Mouse (Mus musculus): ENCODE results near the gene Dock6. TPM values are rescaled to one million over a fixed set of nuclear protein-coding genes. Genes with fewer than 3 reads are reported as not detected.

Gene Dock6
- polyA plus RNA-seq, 1 experiment: 42.3 TPM

DNA sequence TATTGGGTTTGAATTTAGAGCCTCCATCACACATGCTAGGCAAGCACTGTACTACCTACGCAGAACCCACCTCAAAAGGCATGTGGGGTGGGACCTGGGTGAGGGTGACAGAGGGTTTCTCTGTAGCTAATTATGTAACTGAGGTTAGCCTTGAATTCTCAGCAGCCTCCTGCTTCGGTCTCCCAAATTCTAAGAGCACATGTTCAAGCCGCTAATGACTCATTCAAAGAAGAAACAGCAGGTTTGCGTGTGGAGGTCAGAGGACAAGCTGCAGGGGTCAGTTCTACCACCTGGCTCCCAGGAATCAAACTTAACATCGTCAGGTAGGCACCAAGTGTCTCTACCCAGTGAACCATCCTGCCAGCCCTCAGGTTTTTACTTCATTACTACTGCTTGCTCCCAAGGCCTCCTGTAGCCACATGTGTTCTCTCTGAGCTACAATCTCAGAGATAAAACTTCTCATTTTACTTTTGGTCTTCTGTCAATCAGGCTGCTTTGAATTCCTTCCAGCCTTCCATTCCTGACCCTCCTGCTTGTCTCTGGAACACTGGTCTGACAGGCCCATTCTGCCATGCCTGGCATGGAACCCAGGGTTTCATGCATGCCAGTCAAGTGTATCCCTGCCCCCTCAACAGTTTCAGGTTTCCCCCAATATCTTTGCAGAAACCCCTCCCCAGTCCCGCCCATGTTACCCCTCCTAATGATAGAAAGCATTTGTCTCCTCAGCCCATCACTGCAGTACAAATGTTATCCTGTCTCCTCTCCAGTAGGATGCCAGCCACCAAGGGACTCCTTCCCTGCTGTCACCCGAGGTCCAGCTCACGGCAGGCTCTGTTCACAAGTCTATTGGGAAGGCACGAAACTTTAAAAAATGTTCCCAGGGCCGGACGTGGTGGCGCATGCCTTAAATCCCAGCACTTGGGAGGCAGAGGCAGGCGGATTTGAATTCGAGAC, 93.6 kb downstream of the Dock6 start:
- Histone ChIP-seq H3K4me3 (ENCODE audit: insufficient read depth, low read length) (no peak overlapping the region), H3K4me1 (ENCODE audit: control insufficient read depth, insufficient read depth, low read length) (no peaks in the 10 kb centered on the region), H3K27ac (ENCODE audit: insufficient read depth, low read length) (no peak overlapping the region)
- no peak for TF ChIP-seq CTCF (IDR thresholded peaks at IDR 0.05; ENCODE audit: extremely low read depth, insufficient read depth, low read length)
- TF ChIP-seq POLR2A (IDR thresholded peaks at IDR 0.05; ENCODE audit: extremely low read depth, insufficient read depth, low read length): no peak

DNA sequence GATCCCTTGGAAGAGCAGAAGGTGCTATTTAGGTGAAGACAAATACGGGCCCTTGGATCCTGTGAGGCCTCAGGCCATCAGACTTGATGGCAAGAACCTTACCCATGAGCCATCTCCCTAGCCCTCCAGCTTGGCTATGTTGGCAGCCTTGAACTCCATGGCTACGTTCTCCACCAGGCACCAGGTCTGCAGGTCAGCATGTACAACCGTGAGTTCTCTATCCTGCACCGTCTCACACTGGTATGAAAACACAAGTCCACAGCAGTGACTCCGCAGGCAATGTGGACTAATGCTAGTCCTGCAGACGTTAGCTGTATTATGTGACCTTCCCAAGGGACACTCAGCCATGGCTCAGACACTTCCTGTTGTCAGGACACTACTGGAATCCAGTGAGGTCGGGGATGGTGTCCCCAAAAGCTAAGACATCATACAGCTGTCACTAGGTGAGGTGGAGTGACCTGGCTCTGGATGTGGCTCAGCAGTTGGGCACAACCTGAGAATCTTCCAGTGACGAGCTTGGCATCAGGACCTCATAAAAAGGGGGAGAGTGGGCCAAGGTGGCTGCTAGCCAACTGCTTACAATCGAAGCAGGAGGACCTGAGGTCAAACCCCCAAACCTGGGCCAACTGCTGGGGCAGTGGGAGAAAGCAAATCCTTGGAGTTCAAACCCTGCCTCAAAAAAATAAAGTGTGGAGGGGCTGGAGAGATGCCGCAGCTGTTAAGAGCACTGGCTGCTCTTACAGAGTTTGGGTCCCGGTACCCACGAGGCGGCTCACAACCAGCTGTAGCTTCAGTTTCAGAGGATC, 97.7 kb downstream of the Dock6 start:
- Histone ChIP-seq H3K27ac (ENCODE audit: insufficient read depth, low read length) (no peak overlapping the region), H3K4me3 (ENCODE audit: insufficient read depth, low read length) (no peak overlapping the region), H3K4me1 (ENCODE audit: control insufficient read depth, insufficient read depth, low read length) (peaks cover 4% of the 10 kb centered on the region)
- TF ChIP-seq POLR2A (IDR thresholded peaks at IDR 0.05; ENCODE audit: extremely low read depth, insufficient read depth, low read length) (no peak), CTCF (IDR thresholded peaks at IDR 0.05; ENCODE audit: extremely low read depth, insufficient read depth, low read length) (no peak)

GRCm38 (mm10) chr9:21754003-21754402, 98.4 kb downstream of the Dock6 start:
- Histone ChIP-seq H3K27ac (ENCODE audit: insufficient read depth, low read length) (no peak overlapping the region), H3K4me1 (ENCODE audit: control insufficient read depth, insufficient read depth, low read length) (peaks cover 4% of the 10 kb centered on the region), H3K4me3 (ENCODE audit: insufficient read depth, low read length) (no peak overlapping the region)
- TF ChIP-seq POLR2A (IDR thresholded peaks at IDR 0.05; ENCODE audit: extremely low read depth, insufficient read depth, low read length) (no peak), CTCF (IDR thresholded peaks at IDR 0.05; ENCODE audit: extremely low read depth, insufficient read depth, low read length) (no peak)

DNA sequence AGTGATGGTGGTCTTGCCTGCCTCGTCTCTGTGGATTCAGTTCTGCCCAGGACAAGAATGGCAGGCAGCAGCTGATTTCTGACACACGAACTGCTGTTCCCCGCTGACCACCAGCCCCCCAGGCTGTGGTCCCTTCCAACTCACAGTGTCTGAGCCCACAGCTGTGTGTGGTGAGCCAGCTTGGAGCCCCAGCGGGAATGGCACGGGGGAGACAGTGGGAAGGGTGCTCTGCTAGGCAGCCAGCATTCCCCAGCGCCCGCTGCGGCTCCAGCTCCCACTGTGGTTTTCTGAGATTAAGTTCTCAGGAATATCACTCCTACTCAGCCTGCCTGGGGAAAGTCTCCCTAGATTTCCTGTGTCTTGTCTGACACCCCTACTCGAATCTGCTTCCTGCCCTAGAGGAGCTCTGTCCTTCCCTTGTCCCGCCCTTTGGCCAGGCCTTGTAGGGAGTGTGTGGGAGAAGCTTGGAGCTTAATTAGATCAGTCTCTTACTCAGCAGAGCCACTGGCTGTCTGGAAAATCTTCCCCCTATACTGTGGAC, 100.1 kb downstream of the Dock6 start:
- Histone ChIP-seq H3K4me1 (ENCODE audit: control insufficient read depth, insufficient read depth, low read length) (peaks cover 5% of the 10 kb centered on the region), H3K27ac (ENCODE audit: insufficient read depth, low read length) (no peak overlapping the region), H3K4me3 (ENCODE audit: insufficient read depth, low read length) (no peak overlapping the region)
- TF ChIP-seq CTCF (IDR thresholded peaks at IDR 0.05; ENCODE audit: extremely low read depth, insufficient read depth, low read length): no peak
- no peak for TF ChIP-seq POLR2A (IDR thresholded peaks at IDR 0.05; ENCODE audit: extremely low read depth, insufficient read depth, low read length)

- no peak overlapping the region for H3K4me3 ChIP-seq (ENCODE audit: insufficient read depth, low read length)
- no peak overlapping the region for H3K27ac ChIP-seq (ENCODE audit: insufficient read depth, low read length)
- TF ChIP-seq CTCF (IDR thresholded peaks at IDR 0.05; ENCODE audit: extremely low read depth, insufficient read depth, low read length) (0 out of 2 replicates have a peak, but pooled peaks have one; percentile 14), POLR2A (IDR thresholded peaks at IDR 0.05; ENCODE audit: extremely low read depth, insufficient read depth, low read length) (no peak)
- H3K4me1 ChIP-seq (ENCODE audit: control insufficient read depth, insufficient read depth, low read length): peaks cover 5% of the 10 kb centered on the region
These were observed 101.1 kb downstream of the Dock6 start for GRCm38 (mm10) chr9:21751347-21751746.

- H3K27ac ChIP-seq (ENCODE audit: insufficient read depth, low read length): no peak overlapping the region
- TF ChIP-seq POLR2A (IDR thresholded peaks at IDR 0.05; ENCODE audit: extremely low read depth, insufficient read depth, low read length) (no peak), CTCF (IDR thresholded peaks at IDR 0.05; ENCODE audit: extremely low read depth, insufficient read depth, low read length) (no peak)
- H3K4me1 ChIP-seq (ENCODE audit: control insufficient read depth, insufficient read depth, low read length): peaks cover 5% of the 10 kb centered on the region
These were observed 102.1 kb downstream of the Dock6 start for GRCm38 (mm10) chr9:21750370-21750769.

More at GRCm38 (mm10) chr9:21750370-21750769, 102.1 kb downstream of the Dock6 start:
- no peak overlapping the region for H3K4me3 ChIP-seq (ENCODE audit: insufficient read depth, low read length)

Other genes starting within 250 kb of the Dock6 start
- gene Smarca4, start 236.5 kb downstream of the Dock6 start, polyA plus RNA-seq (2012; rRNA removed): 77.3 and 80.3 TPM in 2 replicates
- gene Ldlr, start 129.2 kb downstream of the Dock6 start, polyA plus RNA-seq (2012; rRNA removed): 16.6 and 17.9 TPM in 2 replicates
- 2.3 and 3.3 TPM in 2 replicates for gene Spc24, start 92.3 kb downstream of the Dock6 start, polyA plus RNA-seq (2012; rRNA removed)
- gene Kank2, start 53.9 kb downstream of the Dock6 start, polyA plus RNA-seq (2012; rRNA removed): 6.1 and 6.2 TPM in 2 replicates
- gene Angptl8, start 17.1 kb downstream of the Dock6 start, polyA plus RNA-seq (2012; rRNA removed): not detected in 2 replicates
- 14.3 and 15.6 TPM in 2 replicates for gene Rab3d, start 65.6 kb upstream of the Dock6 start, polyA plus RNA-seq (2012; rRNA removed)
- gene Ccdc159, start 74.8 kb upstream of the Dock6 start, polyA plus RNA-seq (2012; rRNA removed): 24.4 and 27.3 TPM in 2 replicates
- gene Tmem205, start 74.9 kb upstream of the Dock6 start, polyA plus RNA-seq (2012; rRNA removed): 57.0 and 57.7 TPM in 2 replicates
- gene Plppr2, start 84.4 kb upstream of the Dock6 start, polyA plus RNA-seq (2012; rRNA removed): 183 and 199 TPM in 2 replicates
- 7.3 and 8.1 TPM in 2 replicates for gene Swsap1, start 103.1 kb upstream of the Dock6 start, polyA plus RNA-seq (2012; rRNA removed)
- gene Epor, start 110.9 kb upstream of the Dock6 start, polyA plus RNA-seq (2012; rRNA removed): 12.6 and 15.3 TPM in 2 replicates
- gene Rgl3, start 136.8 kb upstream of the Dock6 start, polyA plus RNA-seq (2012; rRNA removed): 5.2 and 5.4 TPM in 2 replicates
- 7.7 and 7.9 TPM in 2 replicates for gene Ccdc151, start 150.0 kb upstream of the Dock6 start, polyA plus RNA-seq (2012; rRNA removed)
- gene Prkcsh, start 150.2 kb upstream of the Dock6 start, polyA plus RNA-seq (2012; rRNA removed): 99.1 and 103 TPM in 2 replicates
- gene Elavl3, start 199.4 kb upstream of the Dock6 start, polyA plus RNA-seq (2012; rRNA removed): 115 and 117 TPM in 2 replicates
- 0.21 TPM in 1 of 2 replicates, not detected in the other for gene Gm49318, start 218.6 kb upstream of the Dock6 start, polyA plus RNA-seq (2012; rRNA removed)
- 34.6 and 36.4 TPM in 2 replicates for gene Zfp653, start 218.7 kb upstream of the Dock6 start, polyA plus RNA-seq (2012; rRNA removed)
- gene Ecsit, start 232.8 kb upstream of the Dock6 start, polyA plus RNA-seq (2012; rRNA removed): 57.4 and 62.3 TPM in 2 replicates
- gene Cnn1, start 246.6 kb upstream of the Dock6 start, polyA plus RNA-seq (2012; rRNA removed): 1.2 and 2.2 TPM in 2 replicates